In the genomic region with DNA sequence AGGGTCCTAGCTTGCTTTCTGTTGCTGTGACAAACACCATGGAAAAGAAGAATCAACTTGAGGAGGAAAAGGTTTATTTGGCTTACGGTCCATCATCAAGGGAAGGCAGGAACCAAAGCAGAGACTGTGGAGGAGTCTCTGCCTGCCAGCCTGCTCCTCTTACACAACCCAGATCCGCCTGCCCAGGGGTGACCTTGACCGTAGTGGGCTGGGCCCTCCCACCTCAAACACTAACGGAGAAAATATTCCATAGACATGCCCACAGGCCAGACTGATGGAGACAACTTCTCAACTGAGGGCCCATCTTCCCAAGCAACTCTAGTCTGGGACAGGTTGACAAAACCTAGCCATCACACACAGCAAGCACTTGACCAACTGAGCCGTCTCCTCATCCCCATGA, we compare ENCODE assay signal across 35 mouse cellular contexts. TPM values are rescaled to one million over a fixed set of nuclear protein-coding genes. Genes with fewer than 3 reads are reported as not detected.
DNase-seq lines count a peak whose midpoint lies in the region; ATAC-seq and TF ChIP-seq lines count a peak whose summit lies in the region.
"Had no signal": no experiment of that assay in that cellular context is flagged by ENCODE, and none has a peak within 500 bp of the region (broad histone marks: within the 10 kb centered on the region; RNA-seq: fewer than 3 reads in every experiment).

No protein-coding gene starts in this region.

- H3K27me3 ChIP-seq in liver, adult 2 months (ENCODE audit: control insufficient read depth, insufficient read depth, low read length): no peaks in the 10 kb centered on the region
- H3K27me3 ChIP-seq in E14TG2a.4 (ENCODE audit: insufficient read depth, low read length): peaks cover 44% of the 10 kb centered on the region
- H3K27me3 ChIP-seq in heart, embryonic 12.5 days (replicated peaks): 0 out of 2 replicates have a peak, but pooled peaks cover 5% of the 10 kb centered on the region
- H3K27me3 ChIP-seq: embryonic facial prominence, embryonic 13.5 days; forebrain, embryonic 12.5 days; forebrain, embryonic 15.5 days; heart, embryonic 13.5 days had no signal

- no peak overlapping the region for H3K9ac ChIP-seq in liver, adult 2 months (ENCODE audit: low read depth, low read length)
- no peak overlapping the region for H3K9ac ChIP-seq in heart, embryonic 12.5 days
- H3K9ac ChIP-seq: embryonic facial prominence, embryonic 13.5 days; forebrain, embryonic 12.5 days; forebrain, embryonic 15.5 days; heart, embryonic 13.5 days; hindbrain, embryonic 14.5 days had no signal

- no peaks in the 10 kb centered on the region for H3K36me3 ChIP-seq in liver, adult 2 months (ENCODE audit: control insufficient read depth, insufficient read depth, low read length)
- no peaks in the 10 kb centered on the region for H3K36me3 ChIP-seq in E14TG2a.4 (ENCODE audit: insufficient read depth, low read length)
- no peaks in the 10 kb centered on the region for H3K36me3 ChIP-seq in heart, embryonic 12.5 days
- H3K36me3 ChIP-seq: embryonic facial prominence, embryonic 10.5 days; embryonic facial prominence, embryonic 13.5 days; forebrain, embryonic 12.5 days; forebrain, embryonic 15.5 days; heart, embryonic 13.5 days had no signal

- TF ChIP-seq POLR2A in liver, adult 2 months (IDR thresholded peaks at IDR 0.05; ENCODE audit: extremely low read depth, insufficient read depth, low read length): no peak

- H3K79me2 ChIP-seq in liver, adult 2 months (ENCODE audit: control insufficient read depth, insufficient read depth, low read length): no peaks in the 10 kb centered on the region

- H3K4me1 ChIP-seq in liver, adult 2 months (ENCODE audit: control insufficient read depth, insufficient read depth, low read length): no peaks in the 10 kb centered on the region; the same call in 1 of the 2 replicates
- H3K4me1 ChIP-seq in E14TG2a.4 (replicated peaks; ENCODE audit: low read depth, low read length): peaks cover 60% of the 10 kb centered on the region
- H3K4me1 ChIP-seq in heart, embryonic 12.5 days (replicated peaks): 0 out of 2 replicates have a peak, but pooled peaks cover 3% of the 10 kb centered on the region
- H3K4me1 ChIP-seq: embryonic facial prominence, embryonic 13.5 days; forebrain, embryonic 12.5 days; forebrain, embryonic 15.5 days had no signal

- no peak overlapping the region for H3K4me3 ChIP-seq in liver, adult 2 months (ENCODE audit: insufficient read depth, low read depth, low read length)
- H3K4me3 ChIP-seq in E14TG2a.4 (replicated peaks; ENCODE audit: low read length): peak overlapping the region; percentile 68
- no peak overlapping the region for H3K4me3 ChIP-seq in heart, embryonic 12.5 days
- H3K4me3 ChIP-seq: embryonic facial prominence, embryonic 10.5 days; embryonic facial prominence, embryonic 13.5 days; erythroblast, embryonic 14.5 days; forebrain, embryonic 12.5 days; forebrain, embryonic 15.5 days; heart, embryonic 13.5 days had no signal

- WGBS in liver, adult 2 months: 29% methylated on average over 5 of the region's 5 CpGs
- 59% methylated on average over 5 of the region's 5 CpGs for WGBS in heart, embryonic 12.5 days

- DNase-seq in liver, adult 2 months (ENCODE audit: extremely low read depth, low read depth, low spot score): peak; percentile 53
- DNase-seq in liver: no peak
- peak; percentile 25 for DNase-seq in adrenal gland, adult 8-10 months
- DNase-seq in adrenal gland, postnatal 25 days: peak; percentile 33
- DNase-seq in kidney, postnatal 4 days: no peak
- DNase-seq: cerebellum, adult 11-12 months; cerebellum, adult 8-10 months; cerebellum, postnatal 10 days; cerebellum, postnatal 36 days; embryo, embryonic 11 days; gastrocnemius, postnatal 25 days; heart, adult 18-20 months; heart, postnatal 14 days; heart, postnatal 4 days had no signal

- H3K4me2 ChIP-seq in heart, embryonic 12.5 days: no peak overlapping the region
- H3K4me2 ChIP-seq: embryonic facial prominence, embryonic 13.5 days; forebrain, embryonic 12.5 days; forebrain, embryonic 15.5 days; heart, embryonic 13.5 days; hindbrain, embryonic 14.5 days had no signal

- H3K9me3 ChIP-seq in E14TG2a.4 (ENCODE audit: low read length): no peaks in the 10 kb centered on the region
- H3K9me3 ChIP-seq in heart, embryonic 12.5 days (replicated peaks): no peaks in the 10 kb centered on the region
- H3K9me3 ChIP-seq: embryonic facial prominence, embryonic 10.5 days; embryonic facial prominence, embryonic 13.5 days; forebrain, embryonic 12.5 days; forebrain, embryonic 15.5 days; heart, embryonic 13.5 days had no signal

- H3K27ac ChIP-seq in liver, adult 2 months (replicated peaks; ENCODE audit: insufficient read depth, low read depth, low read length): no peak overlapping the region
- no peak overlapping the region for H3K27ac ChIP-seq in heart, embryonic 12.5 days (ENCODE audit: poor library complexity, severe bottlenecking)
- H3K27ac ChIP-seq: embryonic facial prominence, embryonic 10.5 days; embryonic facial prominence, embryonic 13.5 days; forebrain, embryonic 12.5 days; forebrain, embryonic 15.5 days; heart, embryonic 13.5 days; hindbrain, embryonic 14.5 days; hindbrain, postnatal 0 days had no signal

- no peak for TF ChIP-seq CTCF in liver, adult 2 months (IDR thresholded peaks at IDR 0.05; ENCODE audit: low read depth, low read length)
- TF ChIP-seq CTCF in E14TG2a.4 (conservative IDR thresholded peaks at IDR 0.05; ENCODE audit: low read length): no peak

- ATAC-seq in heart, embryonic 12.5 days (ENCODE audit: insufficient number of reproducible peaks, low FRiP score): no peak
- ATAC-seq: activated CD4-positive, CD25-positive, alpha-beta regulatory T cell, adult 4 months; CD4-positive, CD25-positive, alpha-beta regulatory T cell, adult 4 months; forebrain, embryonic 15.5 days; hindbrain, postnatal 0 days; inflammation-experienced regulatory T-cells, adult 6 months; intestine, embryonic 16.5 days had no signal

RNA-seq across cellular contexts. Expression of a gene that starts 14.8 kb away (rescaled TPM):
- 755 and 780 TPM in 2 replicates for total RNA-seq in liver, adult 2 months (2014; rRNA removed)
- polyA plus RNA-seq in liver, adult 2 months (2012; rRNA removed): 1,396 and 1,582 TPM in 2 replicates
- total RNA-seq in adrenal gland, adult 8-10 months (2022): 10 to 100 TPM in 2 of 4 experiments, 1 to 10 TPM in 2; 5.5 to 13.8 (median 9.8) TPM
- total RNA-seq in adrenal gland, postnatal 25 days (2021): 10.8 and 12.1 TPM in 2 replicates
- polyA plus RNA-seq in heart, embryonic 12.5 days (2016; fragmentation: Nextera tagmentation; extraction: Ambion mirVana): 0.35 and 0.78 TPM in 2 replicates
- polyA plus RNA-seq: activated CD4-positive, CD25-positive, alpha-beta regulatory T cell, adult 4 months; CD4-positive, CD25-positive, alpha-beta regulatory T cell, adult 4 months; inflammation-experienced regulatory T-cells, adult 6 months had no signal

RNA-seq across cellular contexts. Expression of a gene that starts 16.9 kb away (rescaled TPM):
- total RNA-seq in liver, adult 2 months (2014; rRNA removed): 0.07 TPM in 1 of 2 replicates, not detected in the other
- polyA plus RNA-seq in liver, adult 2 months (2012; rRNA removed): not detected in 2 replicates
- total RNA-seq in adrenal gland, adult 8-10 months (2022): not detected
- total RNA-seq in adrenal gland, postnatal 25 days (2021): not detected in 2 replicates
- polyA plus RNA-seq in heart, embryonic 12.5 days (2016; fragmentation: Nextera tagmentation; extraction: Ambion mirVana): not detected in 2 replicates
- total RNA-seq: ES-E14; gastrocnemius, adult 8-10 months; gastrocnemius, postnatal 25 days; heart, adult 18-20 months; heart, postnatal 14 days; heart, postnatal 4 days; hindbrain, postnatal 0 days had no signal
- polyA plus RNA-seq: brain, embryonic 14.5 days; C2C12; CD4-positive, CD25-positive, alpha-beta regulatory T cell, adult 4 months; cortical plate, adult 2 months; embryonic facial prominence, embryonic 10.5 days; embryonic facial prominence, embryonic 13.5 days; erythroblast, embryonic 14.5 days; forebrain, embryonic 12.5 days; forebrain, embryonic 15.5 days; heart, embryonic 16.5 days; hindbrain, embryonic 11.5 days; hindbrain, embryonic 14.5 days; hindbrain, postnatal 0 days; inflammation-experienced regulatory T-cells, adult 6 months; intestine, embryonic 16.5 days had no signal

RNA-seq across cellular contexts. Expression of a gene that starts 39.8 kb away (rescaled TPM):
- 0.27 and 0.74 TPM in 2 replicates for total RNA-seq in liver, adult 2 months (2014; rRNA removed)
- 0.31 and 0.32 TPM in 2 replicates for polyA plus RNA-seq in liver, adult 2 months (2012; rRNA removed)
- total RNA-seq in adrenal gland, adult 8-10 months (2022): 1 to 10 TPM; 2.2 to 6.6 (median 4.5) TPM
- 1.1 and 3.0 TPM in 2 replicates for total RNA-seq in adrenal gland, postnatal 25 days (2021)
- 0.49 and 0.55 TPM in 2 replicates for polyA plus RNA-seq in heart, embryonic 12.5 days (2016; fragmentation: Nextera tagmentation; extraction: Ambion mirVana)
- total RNA-seq: gastrocnemius, adult 8-10 months had no signal
- polyA plus RNA-seq: CD4-positive, CD25-positive, alpha-beta regulatory T cell, adult 4 months; erythroblast, embryonic 14.5 days had no signal

RNA-seq across cellular contexts. Expression of a gene that starts 48.8 kb away (rescaled TPM):
- total RNA-seq in liver, adult 2 months (2014; rRNA removed): 0.37 and 0.40 TPM in 2 replicates
- polyA plus RNA-seq in liver, adult 2 months (2012; rRNA removed): 0.45 and 0.93 TPM in 2 replicates
- 10 to 100 TPM in 2 of 4 experiments, 1 to 10 TPM in 2; 8.5 to 19.9 (median 13.2) TPM for total RNA-seq in adrenal gland, adult 8-10 months (2022)
- 6.9 and 11.1 TPM in 2 replicates for total RNA-seq in adrenal gland, postnatal 25 days (2021)
- 19.1 and 20.7 TPM in 2 replicates for polyA plus RNA-seq in heart, embryonic 12.5 days (2016; fragmentation: Nextera tagmentation; extraction: Ambion mirVana)

Comparison
In these comparisons a context has a peak if more than half of its experiments do, and no peak if none do; other contexts are left out.
1. DNase-seq: peak in liver, adult 2 months (single experiment), adrenal gland, adult 8-10 months (single experiment) and adrenal gland, postnatal 25 days (single experiment); none in liver (single experiment) and kidney, postnatal 4 days (0 of 2).
2. RNA of a gene that starts 14.8 kb away (total RNA-seq): 755 to 780 TPM in liver, adult 2 months; 10.8 to 12.1 TPM in adrenal gland, postnatal 25 days and 5.5 to 13.8 TPM in adrenal gland, adult 8-10 months; every median in the first group is over 10 times any median in the second.